Mouse (Mus musculus) midbrain, embryonic 15.5 days (tissue): ENCODE data around the gene Ints13. TPM values are rescaled to one million over a fixed set of nuclear protein-coding genes. Genes with fewer than 3 reads are reported as not detected.

Source experiments
- ATAC-seq: fragments of 200-750 bp; cut with Nextera tagmentation; replicated peaks from 2 replicates; pipeline ENCODE4 v1.8.0; 2017; ENCODE audit warnings: moderate TSS enrichment
- H3K27ac ChIP-seq: fragments of 300-500 bp; sonication (generic); 2 replicates; pipeline ENCODE4 v1.5.1; 2015; ENCODE audit warnings: mild to moderate bottlenecking, inconsistent platforms
- H3K27me3 ChIP-seq: fragments of 300-500 bp; sonication (generic); replicated peaks from 2 replicates; pipeline ENCODE4 v1.6.1; 2015; ENCODE audit warnings: inconsistent platforms
- H3K36me3 ChIP-seq: fragments of 300-500 bp; sonication (generic); replicated peaks from 2 replicates; pipeline ENCODE4 v1.6.1; 2015; ENCODE audit warnings: inconsistent platforms
- H3K4me1 ChIP-seq: fragments of 300-500 bp; sonication (generic); 2 replicates; pipeline ENCODE4 v1.6.1; 2015; ENCODE audit warnings: inconsistent platforms
- H3K4me2 ChIP-seq: fragments of 300-500 bp; sonication (generic); 2 replicates; pipeline ENCODE4 v1.6.1; 2015; ENCODE audit warnings: inconsistent platforms, mild to moderate bottlenecking, moderate library complexity
- H3K4me3 ChIP-seq: fragments of 300-500 bp; sonication (generic); 2 replicates; pipeline ENCODE4 v1.5.1; 2015; ENCODE audit warnings: mild to moderate bottlenecking, inconsistent platforms
- H3K9ac ChIP-seq: fragments of 300-500 bp; sonication (generic); 2 replicates; pipeline ENCODE4 v1.6.1; 2015; ENCODE audit warnings: mild to moderate bottlenecking, inconsistent platforms
- H3K9me3 ChIP-seq: fragments of 300-500 bp; sonication (generic); 2 replicates; pipeline ENCODE4 v1.6.1; 2016; ENCODE audit warnings: inconsistent platforms
- WGBS: fragments of 180-500 bp; shearing (Covaris S2); methylation state at CpG from one replicate; pipeline ENCODE4 v1.1.7; 2015; ENCODE audit warnings: mixed read lengths; 5-methylcytosine and 5-hydroxymethylcytosine counted together
- polyA plus RNA-seq: library from polyadenylated mRNA; unstranded; fragments of >200 nt; fragmentation: Nextera tagmentation; extraction: Ambion mirVana; gene quantifications from 2 replicates; pipeline ENCODE4 v1.2.1, GENCODE M21; 2015

The Ints13 gene
- polyA plus RNA-seq, 1 experiment from 2014 or later = 51.8 TPM

GRCm38 (mm10) chr6:146537111-146537510 lies 40.5 kb downstream of the Ints13 start:
- Histone ChIP-seq H3K9me3 (no peaks in the 10 kb centered on the region), H3K4me2 (no peak overlapping the region), H3K4me3 (no peak overlapping the region), H3K4me1 (no peaks in the 10 kb centered on the region), H3K36me3 (no peaks in the 10 kb centered on the region), H3K27me3 (no peaks in the 10 kb centered on the region), H3K9ac (no peak overlapping the region), H3K27ac (no peak overlapping the region)
- ATAC-seq = no peak
- 91% methylated on average over 4 of the region's 4 CpGs for WGBS

GRCm38 (mm10) chr6:146535501-146535900 lies 42.1 kb downstream of the Ints13 start:
- H3K36me3 ChIP-seq = no peaks in the 10 kb centered on the region
- no peak overlapping the region for H3K4me3 ChIP-seq
- no peak for ATAC-seq
- H3K27ac ChIP-seq = no peak overlapping the region
- no peak overlapping the region for H3K9ac ChIP-seq
- H3K4me1 ChIP-seq = no peaks in the 10 kb centered on the region
- no peaks in the 10 kb centered on the region for H3K27me3 ChIP-seq
- no peak overlapping the region for H3K4me2 ChIP-seq
- 94% methylated on average over 5 of the region's 5 CpGs for WGBS
- H3K9me3 ChIP-seq = no peaks in the 10 kb centered on the region

- Histone ChIP-seq H3K4me3 (no peak overlapping the region), H3K4me2 (no peak overlapping the region), H3K36me3 (no peaks in the 10 kb centered on the region), H3K27ac (no peak overlapping the region), H3K4me1 (no peaks in the 10 kb centered on the region), H3K27me3 (no peaks in the 10 kb centered on the region), H3K9me3 (no peaks in the 10 kb centered on the region), H3K9ac (no peak overlapping the region)
- 89% methylated on average over 4 of the region's 4 CpGs for WGBS
- no peak for ATAC-seq
Observed at GRCm38 (mm10) chr6:146533146-146533545, 44.5 kb downstream of the Ints13 start.

- H3K9ac ChIP-seq = no peak overlapping the region
- no peaks in the 10 kb centered on the region for H3K36me3 ChIP-seq
- no peak for ATAC-seq
- H3K4me1 ChIP-seq = no peaks in the 10 kb centered on the region
- WGBS = 93% methylated on average over 5 of the region's 5 CpGs
- H3K4me3 ChIP-seq = no peak overlapping the region
- no peak overlapping the region for H3K4me2 ChIP-seq
- no peaks in the 10 kb centered on the region for H3K27me3 ChIP-seq
- H3K27ac ChIP-seq = no peak overlapping the region
- no peaks in the 10 kb centered on the region for H3K9me3 ChIP-seq
Observed at GRCm38 (mm10) chr6:146530769-146531168, 46.9 kb downstream of the Ints13 start.

GRCm38 (mm10) chr6:146530363-146530762 lies 47.3 kb downstream of the Ints13 start:
- WGBS = 95% methylated on average over 7 of the region's 7 CpGs
- Histone ChIP-seq H3K4me1 (no peaks in the 10 kb centered on the region), H3K27ac (no peak overlapping the region), H3K27me3 (no peaks in the 10 kb centered on the region), H3K9me3 (no peaks in the 10 kb centered on the region), H3K36me3 (no peaks in the 10 kb centered on the region), H3K9ac (no peak overlapping the region), H3K4me2 (no peak overlapping the region), H3K4me3 (no peak overlapping the region)
- ATAC-seq = no peak

GRCm38 (mm10) chr6:146527537-146527936 lies 50.1 kb downstream of the Ints13 start:
- H3K9me3 ChIP-seq = no peaks in the 10 kb centered on the region

GRCm38 (mm10) chr6:146525500-146525899 lies 52.1 kb downstream of the Ints13 start:
- no peak overlapping the region for H3K9ac ChIP-seq
- no peak for ATAC-seq
- H3K4me3 ChIP-seq = no peak overlapping the region
- H3K9me3 ChIP-seq = no peaks in the 10 kb centered on the region
- 85% methylated on average over 2 of the region's 2 CpGs for WGBS
- no peak overlapping the region for H3K27ac ChIP-seq
- H3K4me2 ChIP-seq = no peak overlapping the region
- no peaks in the 10 kb centered on the region for H3K4me1 ChIP-seq
- H3K27me3 ChIP-seq = no peaks in the 10 kb centered on the region
- no peaks in the 10 kb centered on the region for H3K36me3 ChIP-seq

More at GRCm38 (mm10) chr6:146527537-146527936, 50.1 kb downstream of the Ints13 start:
- WGBS = 83% methylated on average over 2 of the region's 2 CpGs
- Histone ChIP-seq H3K9ac (no peak overlapping the region), H3K36me3 (no peaks in the 10 kb centered on the region), H3K27ac (no peak overlapping the region), H3K4me3 (no peak overlapping the region), H3K27me3 (no peaks in the 10 kb centered on the region), H3K4me2 (no peak overlapping the region), H3K4me1 (no peaks in the 10 kb centered on the region)
- no peak for ATAC-seq

GRCm38 (mm10) chr6:146521456-146522245 lies 56.0 kb downstream of the Ints13 start:
- Histone ChIP-seq H3K27ac (no peak overlapping the region), H3K9ac (no peak overlapping the region), H3K4me3 (no peak overlapping the region), H3K9me3 (no peaks in the 10 kb centered on the region), H3K4me2 (no peak overlapping the region), H3K4me1 (no peaks in the 10 kb centered on the region), H3K27me3 (no peaks in the 10 kb centered on the region), H3K36me3 (no peaks in the 10 kb centered on the region)
- ATAC-seq = no peak
- WGBS = 79% methylated on average over 5 of the region's 5 CpGs

GRCm38 (mm10) chr6:146519019-146519418 lies 58.6 kb downstream of the Ints13 start:
- H3K36me3 ChIP-seq = no peaks in the 10 kb centered on the region
- no peaks in the 10 kb centered on the region for H3K9me3 ChIP-seq
- H3K9ac ChIP-seq = no peak overlapping the region
- WGBS = 65% methylated on average over 2 of the region's 2 CpGs
- H3K27ac ChIP-seq = no peak overlapping the region
- no peaks in the 10 kb centered on the region for H3K27me3 ChIP-seq
- no peak overlapping the region for H3K4me2 ChIP-seq
- no peak overlapping the region for H3K4me3 ChIP-seq
- no peaks in the 10 kb centered on the region for H3K4me1 ChIP-seq
- no peak for ATAC-seq

GRCm38 (mm10) chr6:146515936-146516335 lies 61.7 kb downstream of the Ints13 start:
- WGBS = 82% methylated on average over 6 of the region's 6 CpGs
- Histone ChIP-seq H3K4me2 (no peak overlapping the region), H3K4me3 (no peak overlapping the region), H3K9me3 (no peaks in the 10 kb centered on the region), H3K4me1 (no peaks in the 10 kb centered on the region), H3K36me3 (no peaks in the 10 kb centered on the region), H3K27ac (no peak overlapping the region), H3K9ac (no peak overlapping the region), H3K27me3 (no peaks in the 10 kb centered on the region)
- no peak for ATAC-seq

GRCm38 (mm10) chr6:146514531-146514948 lies 63.1 kb downstream of the Ints13 start:
- H3K36me3 ChIP-seq = no peaks in the 10 kb centered on the region
- no peak overlapping the region for H3K27ac ChIP-seq
- 49% methylated on average over 7 of the region's 7 CpGs for WGBS
- H3K9ac ChIP-seq = no peak overlapping the region
- no peak for ATAC-seq
- no peaks in the 10 kb centered on the region for H3K27me3 ChIP-seq
- no peaks in the 10 kb centered on the region for H3K4me1 ChIP-seq
- no peaks in the 10 kb centered on the region for H3K9me3 ChIP-seq
- H3K4me3 ChIP-seq = no peak overlapping the region
- H3K4me2 ChIP-seq = no peak overlapping the region

- no peak overlapping the region for H3K4me2 ChIP-seq
- no peaks in the 10 kb centered on the region for H3K36me3 ChIP-seq
- H3K9me3 ChIP-seq = no peaks in the 10 kb centered on the region
- no peak overlapping the region for H3K27ac ChIP-seq
- WGBS = 65% methylated on average over 5 of the region's 5 CpGs
- ATAC-seq = no peak
- H3K9ac ChIP-seq = no peak overlapping the region
- H3K4me1 ChIP-seq = no peaks in the 10 kb centered on the region
- H3K27me3 ChIP-seq = no peaks in the 10 kb centered on the region
- H3K4me3 ChIP-seq = no peak overlapping the region
Observed at GRCm38 (mm10) chr6:146513899-146514298, 63.7 kb downstream of the Ints13 start.

- no peak overlapping the region for H3K4me2 ChIP-seq
- WGBS = 91% methylated on average over 8 of the region's 8 CpGs
- H3K9ac ChIP-seq = no peak overlapping the region
- no peak overlapping the region for H3K27ac ChIP-seq
- no peaks in the 10 kb centered on the region for H3K9me3 ChIP-seq
- H3K27me3 ChIP-seq = no peaks in the 10 kb centered on the region
- H3K4me3 ChIP-seq = no peak overlapping the region
- H3K36me3 ChIP-seq = no peaks in the 10 kb centered on the region
- no peak for ATAC-seq
- no peaks in the 10 kb centered on the region for H3K4me1 ChIP-seq
Observed at GRCm38 (mm10) chr6:146513384-146513783, 64.3 kb downstream of the Ints13 start.
